Mouse (Mus musculus): ENCODE data around the gene Spg7.
"Not testable (repeated sequence)": the region's sequence is repeated elsewhere in the genome, so short reads cannot be mapped to it uniquely, and the experiment has no call there.

Spg7 gene

GRCm38 (mm10) chr8:123101735-123102685 lies 39.3 kb downstream of the Spg7 start, which contains the start of gene Rpl13:
Rpl13 (plus strand) TSS chr8:123102350.
- peak; percentile 99 for DNase-seq

- DNase-seq, result not testable (repeated sequence)
Observed at GRCm38 (mm10) chr8:123102855-123103254, 40.1 kb downstream of the Spg7 start.

DNA sequence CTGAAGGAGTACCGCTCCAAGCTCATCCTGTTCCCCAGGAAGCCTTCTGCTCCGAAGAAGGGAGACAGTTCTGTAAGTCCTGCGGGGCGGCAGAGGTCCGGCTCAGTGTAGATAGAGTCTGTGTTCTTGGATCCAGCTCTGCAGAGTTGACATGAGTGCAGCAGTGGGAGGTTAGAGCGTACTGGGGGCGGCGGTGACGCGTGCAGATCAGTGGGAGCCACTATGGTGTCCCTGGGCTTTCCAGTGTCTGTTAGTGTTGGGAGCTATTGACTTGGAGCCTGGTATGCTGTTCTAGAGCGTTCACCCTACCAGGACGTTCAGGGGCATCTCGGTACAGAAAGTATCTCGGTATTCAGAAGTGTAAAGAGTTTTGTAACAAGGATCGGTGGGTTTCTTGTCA lies 40.5 kb downstream of the Spg7 start:
- DNase-seq, result no peak

- DNase-seq, result no peak
Observed at GRCm38 (mm10) chr8:123104046-123104767, 41.5 kb downstream of the Spg7 start.

- DNase-seq, result peak; percentile 54
Observed at GRCm38 (mm10) chr8:123105553-123106326, 43.0 kb downstream of the Spg7 start.

GRCm38 (mm10) chr8:123106531-123106930 lies 43.8 kb downstream of the Spg7 start:
- peak; percentile 56 for DNase-seq

- DNase-seq, result no peak
Observed at GRCm38 (mm10) chr8:123108010-123108409, 45.3 kb downstream of the Spg7 start.

GRCm38 (mm10) chr8:123108953-123109352 lies 46.2 kb downstream of the Spg7 start:
- no peak for DNase-seq

- DNase-seq, result peak; percentile 78
Observed at GRCm38 (mm10) chr8:123110649-123111048, 47.9 kb downstream of the Spg7 start.

DNA sequence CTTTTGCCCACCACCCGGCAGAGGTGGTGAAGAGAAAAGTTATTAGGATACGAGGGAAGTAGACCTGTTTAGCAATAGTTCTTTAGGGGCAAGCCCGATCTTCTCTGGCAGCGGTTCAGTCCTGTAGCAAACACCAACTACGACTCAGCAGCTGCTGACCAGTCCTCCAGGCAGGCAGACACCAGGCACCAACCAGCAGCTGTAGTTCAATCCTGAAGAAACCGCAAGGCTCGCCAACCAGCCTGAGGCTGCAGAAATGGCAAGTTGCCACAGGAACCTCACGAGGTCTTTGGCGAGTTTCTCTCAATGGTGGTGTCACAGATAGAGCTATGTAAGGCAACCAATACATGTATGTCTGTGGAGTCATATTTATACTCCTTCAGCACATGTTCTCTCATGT lies 50.1 kb downstream of the Spg7 start:
- peak; percentile 45 for DNase-seq

DNA sequence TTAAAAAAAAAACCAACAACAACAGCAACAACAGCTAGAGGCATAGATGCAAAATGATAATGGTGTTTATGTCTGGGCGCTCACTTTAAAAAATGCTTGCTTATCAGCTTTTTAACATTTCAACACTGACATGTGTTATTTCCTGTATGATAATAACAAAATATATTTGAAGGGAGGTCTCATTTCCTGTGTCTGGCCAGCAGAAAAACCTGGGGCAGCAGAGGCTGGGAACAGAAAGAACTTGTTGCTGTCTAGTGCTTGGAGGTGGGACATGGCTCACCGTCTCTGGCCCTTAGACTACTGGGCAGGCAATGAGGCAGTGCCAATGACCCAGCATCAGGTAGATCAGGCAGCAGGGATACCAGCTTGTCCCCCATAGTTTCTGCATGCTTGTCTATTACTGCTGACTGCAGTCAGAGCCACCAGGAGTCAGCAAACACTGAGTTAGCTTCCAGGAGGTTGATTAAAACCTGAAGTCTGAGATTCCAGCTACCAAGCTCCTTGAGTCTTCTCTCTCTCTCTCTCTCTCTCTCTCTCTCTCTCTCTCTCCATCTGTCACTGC lies 51.2 kb downstream of the Spg7 start:
- no peak for DNase-seq

GRCm38 (mm10) chr8:123114644-123115043 lies 51.9 kb downstream of the Spg7 start:
- DNase-seq, result no peak

DNA sequence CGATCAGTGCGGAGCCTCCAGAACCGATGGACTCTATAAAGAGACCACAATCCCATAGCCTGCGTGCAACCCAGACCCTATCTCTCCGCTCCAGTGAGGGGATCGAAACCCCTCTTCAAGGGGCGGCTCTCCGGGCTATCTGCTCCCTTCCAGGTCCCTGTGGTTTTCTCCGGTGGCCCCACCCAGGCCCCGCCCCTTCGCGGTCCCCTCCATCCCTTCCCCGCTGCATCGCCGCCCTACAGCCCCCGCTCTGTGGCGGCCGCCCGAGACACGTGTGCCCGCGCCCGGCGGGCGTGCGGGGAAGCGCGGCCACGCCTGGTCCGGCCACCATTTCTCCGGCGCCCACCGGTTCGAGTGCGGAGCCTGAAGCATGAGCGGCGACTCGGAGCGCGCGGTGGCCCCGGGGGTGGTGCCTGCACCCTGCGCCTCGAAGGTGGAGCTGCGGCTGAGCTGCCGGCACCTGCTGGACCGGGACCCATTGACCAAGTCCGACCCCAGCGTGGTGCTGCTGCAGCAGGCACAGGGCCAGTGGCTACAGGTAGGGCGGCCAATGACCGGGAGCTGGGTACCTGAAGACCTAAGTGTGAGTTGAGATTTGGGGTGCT lies 54.5 kb downstream of the Spg7 start, which contains the start of gene Cpne7:
Cpne7 (plus strand) TSS at position 248 of the 605 bp plus-strand sequence.
- DNase-seq, result no peak

DNA sequence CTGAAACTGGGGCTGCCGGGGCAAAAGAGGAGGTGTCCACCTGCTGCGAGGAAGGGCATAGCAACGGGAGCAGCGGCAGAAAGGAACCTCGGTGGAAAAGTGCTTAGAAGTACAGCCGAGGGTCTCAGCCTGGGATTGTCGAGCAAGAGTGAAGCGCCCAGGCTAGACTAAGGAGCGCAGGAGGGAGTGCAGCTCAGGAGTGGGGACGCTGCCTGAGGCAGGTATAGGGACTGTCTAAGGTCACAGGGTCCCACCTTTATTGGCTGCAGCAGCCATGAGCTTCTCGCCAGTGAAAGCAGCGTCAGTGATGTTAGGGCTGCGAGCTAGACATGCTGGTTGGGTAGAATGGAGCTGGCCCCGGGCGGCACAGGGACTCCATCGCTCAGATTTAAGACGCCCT lies 55.0 kb downstream of the Spg7 start:
- DNase-seq, result no peak

DNA sequence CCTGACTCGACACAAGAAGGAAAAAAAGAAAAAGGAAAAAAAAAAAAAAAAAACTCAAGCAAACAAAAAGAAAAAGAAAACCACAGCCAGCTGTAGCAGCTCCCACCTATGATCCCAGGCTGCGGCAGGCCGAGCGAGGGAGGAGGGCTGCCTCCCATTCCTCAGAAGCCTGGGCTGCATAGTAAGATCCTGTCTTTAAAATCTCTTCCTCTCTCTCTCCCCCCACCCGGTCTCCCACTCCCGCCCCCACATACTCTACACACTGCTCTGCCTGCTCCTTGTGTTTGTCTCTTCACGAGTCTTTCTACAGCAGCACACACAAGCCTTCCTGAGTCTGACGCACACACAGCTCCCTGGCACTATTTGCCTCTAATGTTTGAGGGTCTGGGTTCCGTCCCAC lies 59.3 kb downstream of the Spg7 start:
- DNase-seq, result no peak

DNA sequence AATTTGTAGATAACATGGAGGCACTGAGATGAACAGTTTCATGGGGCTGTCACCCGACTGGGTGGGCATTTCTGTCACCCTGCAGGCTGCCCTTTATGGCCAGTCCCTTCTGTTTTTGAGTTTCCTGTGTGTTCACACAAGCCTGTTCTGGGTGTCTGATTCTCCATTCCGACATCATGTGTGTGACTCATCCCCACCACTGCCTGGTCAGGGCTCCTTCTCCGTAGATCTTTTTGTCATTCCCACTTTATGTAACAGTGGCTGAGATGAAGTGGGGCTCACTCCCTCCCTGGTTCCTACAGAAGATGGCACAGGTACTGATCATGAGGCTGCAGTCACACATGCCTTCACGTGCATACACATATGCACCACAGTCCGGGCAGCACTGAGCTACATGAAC lies 59.9 kb downstream of the Spg7 start:
- no peak for DNase-seq

GRCm38 (mm10) chr8:123126193-123126816 lies 63.6 kb downstream of the Spg7 start:
- peak; percentile 66 for DNase-seq

DNA sequence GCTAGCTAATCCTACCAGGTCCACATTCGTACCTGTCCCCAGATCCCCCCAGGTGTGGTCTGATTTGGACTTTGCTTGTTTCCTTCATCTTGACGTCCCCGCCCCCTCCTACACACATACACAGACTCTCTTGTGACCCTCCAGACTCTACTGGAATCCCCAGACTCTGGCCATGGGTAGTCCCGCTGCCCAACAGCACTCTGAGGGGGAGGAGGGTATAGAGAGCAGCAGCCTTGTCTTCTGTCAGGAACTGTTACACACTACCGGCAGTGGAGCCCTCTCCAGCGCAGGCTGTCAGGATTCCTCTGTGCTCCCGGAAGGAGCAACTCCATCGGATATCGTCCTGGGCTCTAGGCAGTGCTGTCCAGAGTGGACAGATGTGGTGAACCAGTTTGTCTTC lies 68.3 kb downstream of the Spg7 start:
- no peak for DNase-seq

GRCm38 (mm10) chr8:123132953-123133352 lies 70.2 kb downstream of the Spg7 start:
- no peak for DNase-seq

- DNase-seq, result no peak
Observed at GRCm38 (mm10) chr8:123134149-123134713, 71.5 kb downstream of the Spg7 start.

DNA sequence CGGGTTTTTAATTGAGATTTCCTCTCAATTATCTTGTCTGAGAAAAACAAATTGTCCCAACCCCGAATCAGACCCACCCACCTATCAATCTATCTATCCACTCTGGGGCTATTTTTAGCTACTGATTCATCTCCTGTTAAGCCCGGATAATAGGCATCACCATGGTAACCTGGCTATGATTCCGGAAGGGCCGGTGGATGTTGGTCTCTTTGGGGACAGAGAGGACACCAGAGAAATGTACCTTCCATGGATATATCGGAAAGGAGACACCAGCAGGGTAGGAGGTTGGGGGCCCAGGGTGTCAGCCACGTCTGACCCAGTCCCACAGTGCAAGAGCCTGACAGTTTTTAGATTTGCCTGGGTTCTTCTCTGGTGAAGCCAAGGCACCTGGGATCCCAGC lies 72.7 kb downstream of the Spg7 start:
- DNase-seq, result no peak

Measured in lung, postnatal 10 days (tissue).